Mouse (Mus musculus) liver, embryonic 15.5 days (tissue): ENCODE data around the gene Spty2d1. TPM values are rescaled to one million over a fixed set of nuclear protein-coding genes. Genes with fewer than 3 reads are reported as not detected.

Experiments
- ATAC-seq: fragments of 200-750 bp; cut with Nextera tagmentation; 2 replicates; pipeline ENCODE4 v1.8.0; 2017; ENCODE audit warnings: moderate number of reproducible peaks, mild to moderate bottlenecking, moderate library complexity; ENCODE audit not compliant: insufficient read depth
- H3K27ac ChIP-seq: fragments of 300-500 bp; sonication (generic); replicated peaks from 2 replicates; pipeline ENCODE4 v1.5.1; 2015; ENCODE audit warnings: mild to moderate bottlenecking, inconsistent platforms
- H3K27me3 ChIP-seq: fragments of 300-500 bp; sonication (generic); 2 replicates; pipeline ENCODE4 v1.6.1; 2015; ENCODE audit warnings: mild to moderate bottlenecking, inconsistent platforms
- H3K36me3 ChIP-seq: fragments of 300-500 bp; sonication (generic); replicated peaks from 2 replicates; pipeline ENCODE4 v1.6.1; 2015; ENCODE audit warnings: moderate library complexity, mild to moderate bottlenecking, inconsistent platforms
- H3K4me1 ChIP-seq: fragments of 300-500 bp; sonication (generic); replicated peaks from 2 replicates; pipeline ENCODE4 v1.6.1; 2015; ENCODE audit warnings: inconsistent platforms
- H3K4me2 ChIP-seq: fragments of 300-500 bp; sonication (generic); 2 replicates; pipeline ENCODE4 v1.6.1; 2015; ENCODE audit warnings: moderate library complexity, mild to moderate bottlenecking, inconsistent platforms
- H3K4me3 ChIP-seq: fragments of 300-500 bp; sonication (generic); replicated peaks from 2 replicates; pipeline ENCODE4 v1.5.1; 2015; ENCODE audit warnings: mild to moderate bottlenecking, inconsistent platforms
- H3K9ac ChIP-seq: fragments of 300-500 bp; sonication (generic); 2 replicates; pipeline ENCODE4 v1.6.1; 2015; ENCODE audit warnings: moderate library complexity, mild to moderate bottlenecking, inconsistent platforms
- H3K9me3 ChIP-seq: fragments of 300-500 bp; sonication (generic); replicated peaks from 2 replicates; pipeline ENCODE4 v1.6.1; 2016; ENCODE audit warnings: inconsistent platforms
- WGBS: fragments of 180-500 bp; shearing (Covaris S2); methylation state at CpG from one replicate; pipeline ENCODE4 v1.1.7; 2015; ENCODE audit warnings: mixed read lengths; ENCODE audit not compliant: insufficient replicate concordance; 5-methylcytosine and 5-hydroxymethylcytosine counted together
- polyA plus RNA-seq: library from polyadenylated mRNA; unstranded; fragments of >200 nt; fragmentation: Nextera tagmentation; extraction: Ambion mirVana; gene quantifications from 2 replicates; pipeline ENCODE4 v1.2.1, GENCODE M21; 2015

The Spty2d1 gene
- polyA plus RNA-seq: 10.7 and 11.3 TPM in 2 replicates

DNA sequence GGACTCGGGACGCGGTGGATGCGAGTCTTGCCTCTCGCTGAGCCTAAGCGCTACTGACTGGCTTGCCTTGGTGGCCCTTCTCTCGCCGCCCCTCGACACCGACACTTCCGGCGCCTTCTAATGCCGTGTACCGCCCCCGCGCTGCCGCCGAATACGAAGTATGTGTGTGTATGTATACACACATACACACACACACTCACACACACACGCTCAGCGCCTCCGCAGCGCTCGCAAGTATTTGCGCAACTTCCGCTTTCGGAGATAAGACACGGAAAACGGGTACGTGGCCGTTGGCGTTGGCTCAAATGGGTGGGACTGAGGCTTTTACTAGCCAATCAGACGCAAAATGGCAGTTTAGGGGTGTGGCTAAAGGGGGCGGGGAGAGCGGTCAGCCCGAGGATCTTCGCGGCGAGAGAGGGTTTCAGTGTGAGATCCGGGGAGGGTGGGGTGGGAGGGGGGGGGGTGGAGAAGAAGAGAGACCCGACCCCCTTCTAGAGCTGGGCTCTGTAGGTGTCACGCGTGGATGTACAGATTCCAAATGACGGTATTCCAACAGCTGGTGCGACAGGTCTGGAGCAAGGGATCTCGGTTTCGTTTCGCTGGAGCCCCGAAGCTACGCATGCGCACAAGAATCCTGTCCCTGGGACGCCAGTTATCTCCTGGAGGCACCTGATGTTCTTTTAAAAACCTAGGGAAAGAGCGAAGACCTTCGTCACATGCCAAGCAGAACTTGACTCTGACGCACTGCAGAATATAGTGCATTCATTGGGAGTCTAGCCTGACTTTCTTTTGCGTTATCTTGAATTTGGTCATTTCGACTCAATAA is at the start of gene Spty2d1:
Gene Spty2d1, minus strand, starts transcription at position 244 of the 826 bp plus-strand sequence.
- Histone ChIP-seq H3K4me2 (peak within 1 kb of the TSS; percentile 92), H3K9ac (peak within 1 kb of the TSS; percentile 82), H3K27ac (peak within 1 kb of the TSS; percentile 97), H3K9me3 (no peaks in the 10 kb centered on the region), H3K4me3 (peak within 1 kb of the TSS; percentile 85), H3K4me1 (peaks cover 65% of the 10 kb centered on the region), H3K27me3 (no peaks in the 10 kb centered on the region), H3K36me3 (no peaks in the 10 kb centered on the region)
- peak; percentile 93 for ATAC-seq
- under 1% methylated on average over 57 of the region's 57 CpGs for whole genome bisulfite sequencing

DNA sequence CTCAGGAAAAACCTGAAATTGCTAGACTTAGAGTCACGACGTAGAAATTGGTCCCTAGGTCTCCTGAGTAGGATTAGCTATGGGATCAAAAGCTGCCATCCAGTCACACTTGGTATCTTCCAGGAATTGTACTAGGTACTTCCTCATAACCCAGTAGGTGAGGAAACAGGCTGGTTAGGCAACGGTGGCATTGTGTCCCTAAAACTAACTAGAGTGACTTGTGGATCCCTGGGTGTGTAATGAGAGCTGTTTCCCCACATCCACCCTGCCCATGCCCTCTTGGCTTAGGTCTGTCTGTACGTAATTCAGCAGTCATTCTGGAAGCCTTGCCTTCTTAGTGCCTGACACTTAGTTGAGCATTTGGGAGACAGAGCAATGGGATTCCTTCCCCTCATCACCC is 48.1 kb upstream of the Spty2d1 start:
- ATAC-seq: no peak
- H3K4me3 ChIP-seq: no peak overlapping the region
- H3K4me1 ChIP-seq: peaks cover 54% of the 10 kb centered on the region
- H3K9me3 ChIP-seq: no peaks in the 10 kb centered on the region
- WGBS: 41% methylated on average over 4 of the region's 4 CpGs
- peaks cover 17% of the 10 kb centered on the region for H3K27me3 ChIP-seq
- H3K36me3 ChIP-seq: 0 out of 2 replicates have a peak, but pooled peaks cover 3% of the 10 kb centered on the region
- H3K9ac ChIP-seq: no peak overlapping the region
- no peak overlapping the region for H3K4me2 ChIP-seq
- no peak overlapping the region for H3K27ac ChIP-seq

DNA sequence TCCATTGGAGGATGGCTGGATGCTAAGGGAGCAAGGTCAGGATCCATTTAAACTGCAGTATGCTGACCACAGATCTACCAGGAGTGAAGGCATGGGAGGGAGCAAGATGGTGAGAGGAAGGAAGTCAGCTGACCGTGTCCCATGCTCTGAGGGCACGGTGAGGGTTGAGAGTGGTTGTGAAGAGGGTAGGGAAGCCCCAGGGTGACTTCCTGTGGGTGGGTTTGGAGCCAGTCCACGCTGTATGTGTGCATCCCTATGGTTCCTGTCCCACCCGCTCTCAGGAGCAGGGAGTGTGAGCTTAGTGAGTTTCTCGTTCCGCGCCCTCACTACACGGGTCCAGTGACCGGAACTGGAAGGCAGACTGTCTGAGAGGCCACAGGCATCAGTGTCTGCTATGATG is 47.5 kb upstream of the Spty2d1 start:
- no peak overlapping the region for H3K9ac ChIP-seq
- H3K27ac ChIP-seq: no peak overlapping the region
- 26% methylated on average over 9 of the region's 9 CpGs for WGBS
- H3K4me1 ChIP-seq: peaks cover 57% of the 10 kb centered on the region
- H3K9me3 ChIP-seq: no peaks in the 10 kb centered on the region
- H3K4me2 ChIP-seq: no peak overlapping the region
- peaks cover 17% of the 10 kb centered on the region for H3K27me3 ChIP-seq
- ATAC-seq: no peak
- 0 out of 2 replicates have a peak, but pooled peaks cover 3% of the 10 kb centered on the region for H3K36me3 ChIP-seq
- H3K4me3 ChIP-seq: no peak overlapping the region

DNA sequence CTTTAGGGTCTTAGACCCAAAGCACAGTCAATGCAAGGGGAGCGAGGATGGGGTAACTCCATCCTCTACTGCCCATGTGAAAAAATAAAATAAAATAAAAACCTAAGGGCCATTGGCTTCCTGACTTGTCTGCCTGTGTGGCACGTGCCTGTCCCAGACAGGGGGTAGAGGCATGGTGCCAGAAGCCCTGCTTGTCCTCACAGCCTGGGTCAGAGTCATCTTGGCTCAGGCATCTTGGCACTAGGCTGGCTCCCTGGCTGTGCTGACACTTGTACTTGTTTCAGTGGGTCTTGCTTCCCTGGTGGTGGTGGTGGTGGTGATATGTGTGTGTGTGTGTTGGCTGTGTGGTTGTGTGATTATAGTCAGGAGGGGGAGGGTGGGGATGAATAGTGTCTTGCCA is 46.5 kb upstream of the Spty2d1 start:
- peaks cover 17% of the 10 kb centered on the region for H3K27me3 ChIP-seq
- no peak overlapping the region for H3K27ac ChIP-seq
- 0 out of 2 replicates have a peak, but pooled peaks cover 3% of the 10 kb centered on the region for H3K36me3 ChIP-seq
- H3K9me3 ChIP-seq: no peaks in the 10 kb centered on the region
- H3K4me3 ChIP-seq: no peak overlapping the region
- no peak for ATAC-seq
- no peak overlapping the region for H3K4me2 ChIP-seq
- WGBS: 48% methylated on average over 2 of the region's 2 CpGs
- peaks cover 57% of the 10 kb centered on the region for H3K4me1 ChIP-seq
- no peak overlapping the region for H3K9ac ChIP-seq

DNA sequence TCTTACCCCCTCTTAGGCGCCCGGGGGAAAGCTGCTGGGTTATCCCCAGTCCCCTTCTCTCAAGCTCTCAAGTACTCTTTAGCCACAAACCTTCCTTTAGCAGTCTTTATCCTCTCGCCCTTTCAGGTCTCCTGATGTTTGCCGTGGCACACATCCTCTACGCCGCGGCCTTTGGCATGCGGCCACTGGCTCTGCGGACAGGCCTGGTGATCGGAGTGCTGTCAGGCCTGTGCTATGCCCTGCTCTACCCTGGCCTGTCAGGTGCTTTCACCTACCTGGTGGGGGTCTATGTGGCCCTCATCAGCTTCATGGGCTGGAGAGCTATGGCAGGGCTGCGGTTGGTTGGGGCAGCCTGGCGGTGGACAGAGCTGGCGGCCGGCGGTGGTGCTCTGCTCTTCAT is 45.1 kb upstream of the Spty2d1 start:
- Histone ChIP-seq H3K4me1 (peaks cover 48% of the 10 kb centered on the region), H3K27ac (no peak overlapping the region), H3K27me3 (peaks cover 13% of the 10 kb centered on the region), H3K36me3 (0 out of 2 replicates have a peak, but pooled peaks cover 3% of the 10 kb centered on the region), H3K4me3 (no peak overlapping the region), H3K9me3 (no peaks in the 10 kb centered on the region), H3K4me2 (no peak overlapping the region; the same call in 1 of the 2 replicates), H3K9ac (no peak overlapping the region)
- WGBS: 79% methylated on average over 15 of the region's 15 CpGs
- ATAC-seq: no peak

DNA sequence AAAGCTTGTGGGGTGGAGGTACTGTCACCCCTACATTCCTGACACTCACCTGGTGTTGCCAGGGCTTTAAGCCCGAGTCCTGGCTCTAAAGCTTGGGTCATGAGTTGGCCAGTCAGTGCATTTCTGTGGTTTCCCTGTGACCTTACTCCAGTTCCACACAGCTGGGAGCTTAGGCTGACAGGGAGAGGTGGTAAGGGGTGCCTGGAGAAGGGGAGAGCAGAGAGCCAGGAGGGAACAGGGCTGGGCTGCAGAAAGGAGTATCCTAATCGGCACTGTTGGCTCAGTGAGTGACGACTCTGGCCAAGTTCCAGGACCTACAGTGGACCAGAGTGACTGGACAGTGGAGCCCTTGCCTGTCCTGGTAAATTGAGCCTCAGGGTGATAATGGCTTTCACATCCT is 44.1 kb upstream of the Spty2d1 start:
- Histone ChIP-seq H3K9me3 (no peaks in the 10 kb centered on the region), H3K27me3 (peaks cover 12% of the 10 kb centered on the region), H3K36me3 (0 out of 2 replicates have a peak, but pooled peaks cover 3% of the 10 kb centered on the region), H3K9ac (no peak overlapping the region), H3K27ac (peak overlapping the region; percentile 86), H3K4me2 (peak overlapping the region; percentile 94), H3K4me3 (peak overlapping the region; percentile 5; the same call in 1 of the 2 replicates), H3K4me1 (peaks cover 45% of the 10 kb centered on the region)
- 13% methylated on average over 3 of the region's 3 CpGs for WGBS
- 0 out of 2 replicates have a peak, but pooled peaks have one; percentile 5 for ATAC-seq

DNA sequence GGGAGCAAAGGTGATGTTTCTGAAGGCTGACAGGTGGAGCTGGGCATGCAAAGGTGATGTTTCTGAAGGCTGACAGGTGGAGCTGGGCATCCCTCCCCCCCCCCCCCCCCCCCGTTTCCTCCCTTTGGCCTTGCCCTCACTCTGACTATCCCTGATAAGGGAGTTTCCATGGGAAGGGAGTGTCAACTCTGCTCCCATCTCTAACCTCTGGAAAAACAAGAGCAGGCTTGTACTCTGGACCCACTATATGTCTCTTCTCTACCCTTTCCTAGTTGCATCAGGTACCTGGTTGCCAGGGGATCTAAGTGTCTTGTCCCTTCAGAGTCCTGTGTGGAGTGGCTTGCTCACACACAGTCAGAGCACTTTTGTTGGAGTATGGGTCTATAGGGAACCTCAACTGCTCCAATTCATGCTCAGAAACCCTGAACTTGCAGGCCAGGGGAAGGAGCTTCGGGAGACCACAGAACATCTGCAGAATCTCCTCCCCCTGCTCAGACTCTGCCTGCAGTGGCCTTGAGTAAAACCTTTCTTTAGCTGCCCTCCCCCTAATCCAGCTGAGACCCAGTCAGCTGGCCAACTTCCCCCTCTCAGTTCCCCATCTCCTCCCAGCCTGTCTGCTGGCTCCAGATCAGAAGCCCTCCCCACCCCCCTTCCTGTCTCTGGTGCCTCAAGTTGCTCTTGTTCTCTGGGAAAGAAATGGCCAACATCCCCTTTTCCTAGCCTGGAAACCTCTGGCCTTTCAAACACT is 43.4 kb upstream of the Spty2d1 start:
- Histone ChIP-seq H3K9me3 (no peaks in the 10 kb centered on the region), H3K36me3 (0 out of 2 replicates have a peak, but pooled peaks cover 3% of the 10 kb centered on the region), H3K27me3 (peaks cover 12% of the 10 kb centered on the region), H3K9ac (no peak overlapping the region), H3K27ac (peak overlapping the region; percentile 86), H3K4me3 (peak overlapping the region; percentile 70), H3K4me1 (peaks cover 41% of the 10 kb centered on the region), H3K4me2 (peak overlapping the region; percentile 94)
- ATAC-seq: peak; percentile 40
- WGBS: 0% methylated on average over 1 of the region's 2 CpGs

DNA sequence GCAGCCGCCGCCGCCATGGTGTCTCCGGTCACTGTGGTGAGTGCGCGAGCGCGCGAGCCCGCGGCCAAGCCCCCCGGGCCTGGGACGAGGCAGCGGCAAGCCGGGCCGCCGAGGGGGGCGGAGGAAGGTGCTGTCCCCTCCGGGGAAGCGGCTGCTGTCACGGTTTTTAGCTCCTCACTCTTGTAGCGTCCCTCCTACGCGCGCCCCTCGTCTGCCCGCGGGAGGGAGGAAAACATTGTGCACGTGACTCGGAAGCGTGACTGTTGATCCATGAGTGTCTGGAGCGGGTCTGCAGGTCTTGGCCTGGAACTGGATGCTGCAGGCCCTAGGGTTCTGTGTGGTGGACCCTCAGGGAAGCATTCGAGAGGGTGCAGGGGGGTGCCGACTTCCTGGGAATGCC is 42.6 kb upstream of the Spty2d1 start:
- Histone ChIP-seq H3K4me1 (peaks cover 39% of the 10 kb centered on the region), H3K4me3 (peak overlapping the region; percentile 70), H3K27me3 (peaks cover 12% of the 10 kb centered on the region), H3K36me3 (0 out of 2 replicates have a peak, but pooled peaks cover 3% of the 10 kb centered on the region), H3K4me2 (peak overlapping the region; percentile 94), H3K27ac (peak overlapping the region; percentile 86), H3K9ac (peak overlapping the region; percentile 61), H3K9me3 (no peaks in the 10 kb centered on the region)
- peak; percentile 35 for ATAC-seq
- under 1% methylated on average over 33 of the region's 34 CpGs for WGBS

DNA sequence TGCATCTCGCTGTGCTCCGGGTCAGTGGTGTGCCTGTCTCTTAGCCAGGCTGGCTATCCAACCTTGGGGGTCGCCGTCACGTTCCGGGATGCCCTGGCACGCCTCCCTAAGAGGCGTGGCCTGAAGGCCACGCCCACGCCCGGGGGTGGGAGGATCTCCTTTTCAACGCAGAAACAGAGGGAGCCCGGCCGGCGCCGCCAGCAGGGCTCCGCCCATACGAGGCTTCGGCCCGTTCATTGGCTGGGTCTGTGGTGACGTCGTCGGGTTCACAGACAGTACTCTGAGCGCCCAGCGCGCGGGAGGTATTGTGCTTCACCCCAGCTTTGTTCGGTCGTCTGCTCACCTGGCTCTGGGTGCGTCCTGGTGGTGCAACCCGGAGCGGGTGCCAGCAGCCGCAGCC is 42.2 kb upstream of the Spty2d1 start, which contains the start of gene Tmem86a:
Gene Tmem86a, plus strand, starts transcription at position 236 of the 400 bp plus-strand sequence.
- H3K27me3 ChIP-seq: peaks cover 12% of the 10 kb centered on the region
- peaks cover 39% of the 10 kb centered on the region for H3K4me1 ChIP-seq
- peak within 1 kb of the TSS; percentile 70 for H3K4me3 ChIP-seq
- H3K9me3 ChIP-seq: no peaks in the 10 kb centered on the region
- 0 out of 2 replicates have a peak, but pooled peaks cover 3% of the 10 kb centered on the region for H3K36me3 ChIP-seq
- WGBS: under 1% methylated on average over 33 of the region's 33 CpGs
- H3K4me2 ChIP-seq: peak within 1 kb of the TSS; percentile 94
- peak within 1 kb of the TSS; percentile 86 for H3K27ac ChIP-seq
- peak; percentile 86 for ATAC-seq
- H3K9ac ChIP-seq: peak within 1 kb of the TSS; percentile 61

DNA sequence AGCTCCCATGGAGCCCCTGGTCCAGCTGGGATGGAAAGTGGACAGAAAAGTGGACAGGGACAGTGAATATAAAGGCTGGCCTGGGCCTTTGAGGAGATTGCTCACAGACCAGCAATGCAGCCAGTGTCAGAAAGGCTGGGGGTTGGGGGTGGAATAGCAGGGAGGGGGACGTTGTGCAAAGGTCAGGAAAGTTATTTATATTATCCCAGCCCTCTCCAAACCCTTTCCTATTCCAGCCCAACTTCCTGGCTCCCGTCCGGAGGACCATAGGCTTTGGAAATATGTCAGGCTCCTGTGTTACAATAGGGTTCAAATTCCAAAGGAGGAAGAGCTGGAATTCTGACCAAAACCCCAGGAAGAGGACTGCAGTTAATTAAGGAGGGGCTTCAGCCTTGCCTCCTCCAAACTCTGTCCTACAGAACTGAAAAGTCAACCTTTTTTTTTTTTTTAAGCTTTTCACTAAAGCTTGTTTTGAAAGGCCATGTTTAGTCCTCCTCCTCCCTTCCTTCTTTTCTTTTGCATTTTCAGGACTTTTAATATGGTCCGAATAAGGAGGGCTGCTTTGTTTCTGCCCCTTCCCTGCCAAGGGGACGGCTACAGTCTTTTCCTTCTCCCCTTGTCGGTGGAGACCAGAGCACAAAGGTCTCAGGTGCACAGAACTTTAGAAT is 34.7 kb upstream of the Spty2d1 start:
- Histone ChIP-seq H3K36me3 (no peaks in the 10 kb centered on the region), H3K4me1 (peaks cover 12% of the 10 kb centered on the region; the same call in 1 of the 2 replicates), H3K9me3 (no peaks in the 10 kb centered on the region), H3K9ac (no peak overlapping the region), H3K27me3 (no peaks in the 10 kb centered on the region), H3K4me3 (no peak overlapping the region), H3K4me2 (no peak overlapping the region), H3K27ac (peak overlapping the region; percentile 71)
- peak; percentile 67 for ATAC-seq
- WGBS: 32% methylated on average over 6 of the region's 6 CpGs
